Mouse (Mus musculus) embryonic facial prominence, embryonic 10.5 days (tissue): ENCODE data around the gene Gm49366. TPM values are rescaled to one million over a fixed set of nuclear protein-coding genes. Genes with fewer than 3 reads are reported as not detected.
A peak's percentile ranks its signal among the peaks of the same experiment; 100 is the strongest.
"Not testable (repeated sequence)": the region's sequence is repeated elsewhere in the genome, so short reads cannot be mapped to it uniquely, and the experiment has no call there.

Experiments
- DNase-seq: peaks from one replicate; pipeline ENCODE4 v3.0.0-alpha.2; 2017; ENCODE audit warnings: low spot score
- H3K27ac ChIP-seq: fragments of 300-500 bp; sonication (generic); replicated peaks from 2 replicates; pipeline ENCODE4 v1.5.1; 2016; ENCODE audit warnings: mild to moderate bottlenecking
- H3K27me3 ChIP-seq: fragments of 300-500 bp; sonication (generic); replicated peaks from 2 replicates; pipeline ENCODE4 v1.6.1; 2016; ENCODE audit warnings: low read depth, mild to moderate bottlenecking; ENCODE audit not compliant: poor library complexity, severe bottlenecking
- H3K36me3 ChIP-seq: fragments of 300-500 bp; sonication (generic); replicated peaks from 2 replicates; pipeline ENCODE4 v1.6.1; 2016; ENCODE audit warnings: mild to moderate bottlenecking, moderate library complexity
- H3K4me1 ChIP-seq: fragments of 300-500 bp; sonication (generic); 2 replicates; pipeline ENCODE4 v1.6.1; 2016
- H3K4me3 ChIP-seq: fragments of 300-500 bp; sonication (generic); 2 replicates; pipeline ENCODE4 v1.5.1; 2016; ENCODE audit warnings: mild to moderate bottlenecking, moderate library complexity
- H3K9me3 ChIP-seq: fragments of 300-500 bp; sonication (generic); 2 replicates; pipeline ENCODE4 v1.6.1; 2016; ENCODE audit warnings: mild to moderate bottlenecking
- WGBS: fragments of 180-500 bp; shearing (Covaris S2); methylation state at CpG from one replicate; pipeline ENCODE4 v1.1.7; 2016; 5-methylcytosine and 5-hydroxymethylcytosine counted together
- polyA plus RNA-seq: library from polyadenylated mRNA; unstranded; fragments of >200 nt; fragmentation: Nextera tagmentation; extraction: Ambion mirVana; gene quantifications from 2 replicates; pipeline ENCODE4 v1.2.1, GENCODE M21; 2016

Gene Gm49366
- polyA plus RNA-seq, 1 experiment from 2014 or later: not detected

DNA sequence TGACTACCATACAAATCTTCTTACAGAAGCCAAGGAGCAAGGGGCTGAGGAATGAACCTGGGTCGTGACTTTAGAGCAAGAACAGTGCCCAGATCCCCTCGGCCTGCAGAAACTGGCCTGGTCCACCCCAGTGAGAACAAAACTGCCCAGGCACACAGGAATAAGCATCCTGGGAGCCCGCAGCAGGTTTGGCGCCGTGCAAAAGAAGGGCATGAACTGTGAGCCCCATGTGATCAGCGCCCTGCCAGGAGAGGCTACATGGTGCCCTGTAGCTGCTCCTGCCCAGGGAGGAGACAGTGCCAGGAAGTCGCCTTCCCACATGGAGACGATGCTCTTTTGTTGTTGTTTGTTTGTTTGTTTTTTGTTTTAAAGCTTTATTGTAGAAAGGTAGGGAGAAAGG, 25.9 kb downstream of the Gm49366 start:
- Histone ChIP-seq H3K4me1 (peaks cover 6% of the 10 kb centered on the region; the same call in 1 of the 2 replicates), H3K27ac (no peak overlapping the region), H3K27me3 (peaks cover 32% of the 10 kb centered on the region), H3K36me3 (no peaks in the 10 kb centered on the region), H3K4me3 (no peak overlapping the region), H3K9me3 (no peaks in the 10 kb centered on the region)
- DNase-seq: no peak
- WGBS: 74% methylated on average over 8 of the region's 8 CpGs

DNA sequence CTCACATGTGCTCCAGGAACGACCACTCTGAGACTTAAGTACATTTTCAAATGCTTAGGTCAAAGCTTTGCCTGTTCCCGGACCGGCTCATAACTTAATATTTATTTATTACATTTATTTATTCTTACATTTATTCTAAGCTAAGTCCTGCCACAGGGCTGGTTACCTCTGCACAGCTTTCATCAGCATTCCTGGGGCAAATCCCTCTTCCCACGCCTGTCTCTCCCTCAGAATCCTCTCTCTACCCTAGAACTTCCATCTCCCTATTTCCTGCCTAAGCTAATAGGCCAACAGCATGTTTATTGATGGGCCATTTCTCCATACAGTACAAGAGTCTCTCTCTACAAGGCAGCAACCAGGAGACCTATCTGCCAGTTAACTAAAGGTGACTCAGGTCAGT, 29.0 kb downstream of the Gm49366 start:
- 91% methylated on average over 4 of the region's 4 CpGs for WGBS
- H3K4me1 ChIP-seq: peaks cover 9% of the 10 kb centered on the region; the same call in 1 of the 2 replicates
- no peak for DNase-seq
- H3K4me3 ChIP-seq: no peak overlapping the region
- H3K9me3 ChIP-seq: no peaks in the 10 kb centered on the region
- H3K27ac ChIP-seq: no peak overlapping the region
- H3K27me3 ChIP-seq: peaks cover 55% of the 10 kb centered on the region
- H3K36me3 ChIP-seq: no peaks in the 10 kb centered on the region

DNA sequence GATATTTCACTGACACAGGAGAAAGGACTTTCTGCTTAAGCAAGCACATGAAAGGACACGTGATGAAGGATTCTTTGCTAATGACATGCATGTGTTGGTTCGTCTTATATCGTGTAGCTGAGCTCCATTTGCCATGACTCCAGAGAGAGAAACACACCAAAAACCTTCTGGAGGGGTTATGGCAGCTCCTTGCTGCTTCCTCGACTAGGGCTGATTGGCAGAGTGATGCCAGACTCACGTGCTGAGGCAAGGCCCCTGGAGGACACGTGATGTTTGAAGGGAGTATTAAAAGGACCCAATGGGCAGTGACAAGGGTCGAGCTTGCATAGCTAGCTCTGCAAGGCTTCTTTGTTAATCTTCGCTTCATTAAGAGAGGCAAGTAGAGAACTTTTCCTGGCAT, 29.6 kb downstream of the Gm49366 start:
- Histone ChIP-seq H3K4me1 (peaks cover 9% of the 10 kb centered on the region; the same call in 1 of the 2 replicates), H3K36me3 (no peaks in the 10 kb centered on the region), H3K4me3 (no peak overlapping the region), H3K27ac (no peak overlapping the region), H3K27me3 (peaks cover 55% of the 10 kb centered on the region), H3K9me3 (no peaks in the 10 kb centered on the region)
- DNase-seq: no peak
- 66% methylated on average over 8 of the region's 8 CpGs for WGBS

DNA sequence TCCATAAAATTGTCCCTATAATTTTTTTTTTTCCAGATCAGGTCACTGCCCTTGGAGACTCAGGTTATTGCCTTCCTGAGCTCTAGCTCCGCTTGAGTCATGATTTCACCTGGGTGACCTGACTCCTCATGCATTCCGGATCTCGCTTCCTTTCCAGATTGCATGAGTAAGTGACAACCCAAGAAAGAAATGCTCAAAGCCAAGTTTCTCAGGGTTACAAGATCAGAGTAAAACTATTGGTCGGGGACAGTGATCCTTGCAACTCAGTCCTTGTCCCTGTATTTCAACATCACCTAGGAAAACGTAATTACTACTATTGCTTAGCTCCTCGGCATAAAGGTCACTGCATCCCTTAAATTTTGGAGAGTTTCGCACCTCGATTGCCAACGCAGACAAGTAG, 30.3 kb downstream of the Gm49366 start, which contains the start of gene Acot5:
TSS of gene Acot5 (plus strand) at position 340 of the 400 bp plus-strand sequence.
- peaks cover 9% of the 10 kb centered on the region; the same call in 1 of the 2 replicates for H3K4me1 ChIP-seq
- 55% methylated on average over 9 of the region's 9 CpGs for WGBS
- H3K9me3 ChIP-seq: no peaks in the 10 kb centered on the region
- no peak within 1 kb of the TSS for H3K27ac ChIP-seq
- peaks cover 55% of the 10 kb centered on the region for H3K27me3 ChIP-seq
- H3K36me3 ChIP-seq: no peaks in the 10 kb centered on the region
- DNase-seq: no peak
- H3K4me3 ChIP-seq: peak within 1 kb of the TSS; percentile 54

DNA sequence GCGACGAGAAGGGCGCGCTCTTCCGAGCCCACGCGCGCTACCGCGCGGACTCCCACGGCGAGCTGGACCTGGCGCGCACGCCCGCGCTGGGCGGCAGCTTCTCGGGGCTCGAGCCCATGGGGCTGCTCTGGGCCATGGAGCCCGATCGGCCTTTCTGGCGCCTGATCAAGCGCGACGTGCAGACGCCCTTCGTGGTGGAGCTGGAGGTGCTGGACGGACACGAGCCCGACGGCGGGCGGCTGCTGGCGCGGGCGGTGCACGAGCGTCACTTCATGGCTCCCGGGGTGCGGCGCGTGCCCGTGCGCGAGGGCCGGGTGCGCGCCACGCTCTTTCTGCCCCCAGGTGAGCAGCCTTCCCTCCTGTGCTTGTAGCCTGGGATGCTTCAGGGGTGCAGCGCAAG, 30.8 kb downstream of the Gm49366 start:
- peaks cover 55% of the 10 kb centered on the region for H3K27me3 ChIP-seq
- not testable (repeated sequence) for DNase-seq, H3K9me3 ChIP-seq, H3K36me3 ChIP-seq, H3K27ac ChIP-seq, H3K4me1 ChIP-seq
- 3% methylated on average over 51 of the region's 52 CpGs for WGBS
- H3K4me3 ChIP-seq: peak overlapping the region; percentile 54

DNA sequence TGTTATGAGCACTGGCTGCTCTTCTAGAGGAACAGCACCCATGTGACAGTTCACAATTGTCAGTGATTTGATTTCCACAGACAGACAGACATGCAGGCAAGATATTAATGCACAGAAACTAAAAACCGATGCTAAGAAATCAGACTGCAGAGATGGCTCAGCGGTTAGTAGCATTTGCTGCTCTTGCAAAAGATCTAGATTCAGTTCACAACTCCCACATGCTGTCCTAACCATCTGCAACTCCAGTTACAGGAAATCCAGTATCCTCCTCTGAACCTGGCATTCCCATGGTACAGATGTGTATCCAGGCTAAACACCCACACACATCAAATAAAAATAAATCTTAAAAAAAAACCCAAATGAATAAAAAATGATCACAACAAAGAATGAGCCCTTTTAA, 33.0 kb downstream of the Gm49366 start:
- DNase-seq: no peak
- H3K27me3 ChIP-seq: peaks cover 52% of the 10 kb centered on the region
- H3K4me3 ChIP-seq: no peak overlapping the region
- H3K9me3 ChIP-seq: no peaks in the 10 kb centered on the region
- 88% methylated on average over 2 of the region's 2 CpGs for WGBS
- no peak overlapping the region for H3K27ac ChIP-seq
- H3K36me3 ChIP-seq: no peaks in the 10 kb centered on the region
- peaks cover 9% of the 10 kb centered on the region; the same call in 1 of the 2 replicates for H3K4me1 ChIP-seq

DNA sequence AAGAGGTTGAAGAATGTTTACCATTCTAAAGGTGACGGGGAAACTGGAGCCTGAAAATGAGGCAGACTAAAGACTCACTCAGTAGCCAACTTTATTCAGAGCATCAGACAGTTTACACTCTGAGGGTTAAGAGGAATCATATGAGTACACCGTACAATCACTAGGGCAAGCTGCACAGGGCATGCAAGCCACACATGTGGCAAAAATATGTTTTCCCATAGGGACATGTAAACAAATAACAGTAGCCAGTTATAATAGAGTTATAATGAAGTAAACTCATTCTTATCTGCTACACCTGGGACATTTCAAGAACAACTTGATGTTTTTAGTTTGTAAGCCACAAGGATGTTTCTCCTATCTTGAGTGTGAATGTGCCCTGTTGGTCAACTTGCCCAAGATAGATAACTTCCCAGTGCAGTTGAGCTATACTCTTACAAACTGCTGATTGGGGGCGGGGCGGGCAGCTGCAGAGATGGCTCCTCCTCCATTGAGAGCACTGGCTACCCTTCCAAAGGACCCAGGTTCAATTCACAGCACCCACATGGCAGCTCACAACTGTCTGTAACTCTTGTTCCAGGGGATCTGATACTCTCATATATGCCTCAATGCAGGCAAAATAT, 38.7 kb downstream of the Gm49366 start:
- no peaks in the 10 kb centered on the region for H3K36me3 ChIP-seq
- H3K27ac ChIP-seq: no peak overlapping the region
- H3K9me3 ChIP-seq: no peaks in the 10 kb centered on the region
- DNase-seq: no peak
- no peaks in the 10 kb centered on the region for H3K27me3 ChIP-seq
- H3K4me3 ChIP-seq: no peak overlapping the region
- H3K4me1 ChIP-seq: no peaks in the 10 kb centered on the region
- WGBS: 83% methylated on average over 4 of the region's 4 CpGs

DNA sequence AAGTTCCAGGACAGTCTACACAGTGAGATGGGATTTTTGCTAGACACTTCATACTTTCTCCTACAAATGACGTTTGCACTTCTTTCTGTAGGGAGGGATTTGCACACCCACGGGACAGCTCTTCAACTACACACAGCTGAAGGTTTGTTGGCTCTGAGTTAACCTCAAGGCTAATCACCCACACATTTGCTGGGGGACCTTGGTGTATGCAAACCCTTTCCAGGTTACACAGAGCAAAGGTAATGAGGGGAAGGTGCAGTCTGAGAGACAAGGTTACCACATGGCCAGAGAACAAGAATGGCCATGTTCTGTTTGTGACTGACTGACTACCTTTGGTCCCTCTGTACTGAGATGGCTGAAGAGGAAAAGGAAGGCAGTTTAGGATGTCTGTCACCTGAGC, 45.1 kb downstream of the Gm49366 start:
- Histone ChIP-seq H3K4me1 (no peaks in the 10 kb centered on the region), H3K9me3 (peaks cover 3% of the 10 kb centered on the region; the same call in 1 of the 2 replicates), H3K27ac (no peak overlapping the region), H3K4me3 (no peak overlapping the region), H3K36me3 (no peaks in the 10 kb centered on the region), H3K27me3 (no peaks in the 10 kb centered on the region)
- WGBS: 93% methylated on average over 2 of the region's 2 CpGs
- no peak for DNase-seq

DNA sequence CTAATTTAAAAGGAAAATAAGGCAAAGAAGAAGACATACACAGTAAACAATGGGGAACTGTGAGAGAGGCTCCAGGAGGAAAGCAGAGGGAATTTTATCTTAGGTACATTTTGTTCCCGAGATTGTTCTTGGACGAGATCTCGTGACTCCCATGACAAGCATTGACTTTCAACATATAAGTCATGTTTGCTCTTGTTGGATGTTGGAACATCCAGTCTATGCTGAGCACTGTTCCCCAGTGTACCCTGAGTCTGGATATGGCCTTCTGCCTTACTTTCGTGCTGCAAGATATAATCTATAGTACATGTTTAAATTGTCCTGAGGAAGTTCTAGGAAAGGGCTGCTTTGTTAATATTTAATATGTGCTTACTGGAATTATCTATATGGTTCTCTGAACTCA, 45.8 kb downstream of the Gm49366 start:
- Histone ChIP-seq H3K4me3 (no peak overlapping the region), H3K27me3 (no peaks in the 10 kb centered on the region), H3K36me3 (no peaks in the 10 kb centered on the region), H3K4me1 (no peaks in the 10 kb centered on the region), H3K27ac (no peak overlapping the region), H3K9me3 (peaks cover 8% of the 10 kb centered on the region; the same call in 1 of the 2 replicates)
- DNase-seq: no peak
- WGBS: 91% methylated on average over 4 of the region's 4 CpGs

DNA sequence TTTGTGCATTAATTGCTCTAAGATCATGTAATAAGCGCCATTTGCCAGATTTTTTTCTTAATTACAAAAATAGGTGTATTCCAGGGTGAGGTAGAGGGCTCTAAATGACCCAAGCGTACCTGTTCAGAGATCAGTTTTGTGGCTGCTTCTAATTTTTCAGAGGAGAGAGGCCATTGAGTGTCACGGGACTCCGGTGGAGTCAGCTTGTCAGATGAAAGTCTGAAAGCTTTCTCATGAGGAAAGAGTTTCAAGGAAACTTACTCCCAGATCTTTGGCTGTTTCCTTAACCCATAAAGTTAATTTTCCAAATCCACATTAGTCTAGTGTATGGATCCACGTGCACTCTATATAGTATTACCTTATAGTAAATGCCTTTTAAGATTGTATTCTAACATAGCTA, 55.9 kb downstream of the Gm49366 start:
- DNase-seq, H3K4me3 ChIP-seq, H3K27ac ChIP-seq, H3K4me1 ChIP-seq, H3K27me3 ChIP-seq, H3K36me3 ChIP-seq: not testable (repeated sequence)
- 89% methylated on average over 5 of the region's 5 CpGs for WGBS
- H3K9me3 ChIP-seq: peaks cover 41% of the 10 kb centered on the region

DNA sequence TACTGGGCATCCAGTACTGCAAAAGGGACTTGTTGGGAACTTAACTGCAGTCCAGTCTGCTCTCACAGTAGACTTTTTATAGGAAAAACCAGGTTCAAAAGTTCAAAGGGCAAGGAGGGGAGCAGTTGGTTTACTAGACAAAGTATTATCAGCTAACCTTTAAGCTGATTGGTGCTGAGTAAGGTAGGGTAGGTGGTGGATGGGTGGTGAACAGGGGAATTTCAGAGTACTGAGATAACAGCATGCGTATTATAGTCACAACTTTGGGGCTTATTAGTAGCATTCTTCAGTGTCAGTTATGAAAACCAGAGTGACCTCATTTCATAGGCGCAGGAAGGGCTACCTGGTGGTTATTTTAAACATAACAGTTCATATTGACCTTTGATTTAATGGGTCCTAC, 60.9 kb downstream of the Gm49366 start:
- H3K27me3 ChIP-seq: peaks cover 6% of the 10 kb centered on the region; the same call in 1 of the 2 replicates
- 93% methylated on average over 2 of the region's 2 CpGs for WGBS
- DNase-seq: no peak

DNA sequence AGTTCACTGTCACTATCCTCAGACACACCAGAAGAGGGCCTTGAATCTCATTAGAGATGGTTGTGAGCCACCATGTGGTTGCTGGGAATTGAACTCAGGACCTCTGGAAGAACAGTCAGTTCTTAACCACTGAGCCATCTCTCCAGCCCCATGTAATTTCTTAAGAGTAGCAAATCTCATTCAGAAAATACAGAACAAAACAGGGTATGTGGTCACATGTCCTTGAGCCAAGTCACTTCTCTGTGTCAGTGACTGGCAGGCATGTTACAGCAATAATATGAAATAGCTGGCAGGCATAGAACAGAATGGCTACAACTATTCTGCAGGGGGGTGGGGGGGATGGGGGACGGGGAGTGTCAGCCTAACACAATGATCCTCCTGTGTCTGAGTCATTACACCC, 61.3 kb downstream of the Gm49366 start:
- 0 out of 2 replicates have a peak, but pooled peaks cover 5% of the 10 kb centered on the region for H3K4me1 ChIP-seq
- H3K9me3 ChIP-seq: peaks cover 7% of the 10 kb centered on the region
- peaks cover 6% of the 10 kb centered on the region; the same call in 1 of the 2 replicates for H3K27me3 ChIP-seq
- H3K36me3 ChIP-seq: no peaks in the 10 kb centered on the region
- peak overlapping the region; percentile 66 for H3K4me3 ChIP-seq
- no peak overlapping the region for H3K27ac ChIP-seq
- DNase-seq: no peak
- WGBS: 63% methylated on average over 1 of the region's 1 CpGs

More for the DNA sequence above, 60.9 kb downstream of the Gm49366 start:
- Histone ChIP-seq H3K27ac (no peak overlapping the region), H3K4me1 (0 out of 2 replicates have a peak, but pooled peaks cover 5% of the 10 kb centered on the region), H3K36me3 (no peaks in the 10 kb centered on the region), H3K9me3 (peaks cover 7% of the 10 kb centered on the region), H3K4me3 (no peak overlapping the region)
